Comparison of ENCODE assay signal across 9 mouse cellular contexts in genomic region chr14:124195806-124196205, GRCm38 (mm10).
DNase-seq lines count a peak whose midpoint lies in the region; ATAC-seq and TF ChIP-seq lines count a peak whose summit lies in the region.
"Had no signal": no experiment of that assay in that cellular context is flagged by ENCODE, and none has a peak within 500 bp of the region (broad histone marks: within the 10 kb centered on the region; RNA-seq: fewer than 3 reads in every experiment).

No protein-coding gene starts in this region.

- H3K27ac ChIP-seq in midbrain, embryonic 11.5 days (ENCODE audit: low read depth, low read length), result no peak overlapping the region
- no peak overlapping the region for H3K27ac ChIP-seq in midbrain, embryonic 10.5 days (replicated peaks)
- no peak overlapping the region for H3K27ac ChIP-seq in stomach, postnatal 0 days (replicated peaks)
- H3K27ac ChIP-seq: limb, embryonic 13.5 days had no signal

- H3K4me2 ChIP-seq in midbrain, embryonic 11.5 days, result 0 out of 2 replicates have a peak overlapping the region, but pooled peaks have one; percentile 9
- H3K4me2 ChIP-seq in stomach, postnatal 0 days (replicated peaks; ENCODE audit: low read depth), result no peak overlapping the region
- H3K4me2 ChIP-seq: limb, embryonic 13.5 days had no signal

- intact Hi-C loops in heart, postnatal 10 days (cut with DNase I), result no loop called here

- H3K4me3 ChIP-seq in midbrain, embryonic 11.5 days (ENCODE audit: low read depth, low read length), result no peak overlapping the region
- H3K4me3 ChIP-seq in midbrain, embryonic 10.5 days, result no peak overlapping the region
- no peak overlapping the region for H3K4me3 ChIP-seq in stomach, postnatal 0 days (ENCODE audit: low read depth, low read length)
- H3K4me3 ChIP-seq: limb, embryonic 13.5 days had no signal

- peak; percentile 43 for TF ChIP-seq CTCF in stomach, postnatal 0 days (IDR thresholded peaks at IDR 0.05; ENCODE audit: low read depth)

- H3K27me3 ChIP-seq in midbrain, embryonic 11.5 days (ENCODE audit: control insufficient read depth, insufficient read depth, low read length), result no peaks in the 10 kb centered on the region
- peaks cover 32% of the 10 kb centered on the region for H3K27me3 ChIP-seq in midbrain, embryonic 10.5 days (ENCODE audit: low read depth, poor library complexity, severe bottlenecking)
- no peaks in the 10 kb centered on the region for H3K27me3 ChIP-seq in stomach, postnatal 0 days (ENCODE audit: control insufficient read depth, insufficient read depth, low read length)

- no peaks in the 10 kb centered on the region for H3K36me3 ChIP-seq in midbrain, embryonic 11.5 days (ENCODE audit: control insufficient read depth, insufficient read depth, low read length)
- no peaks in the 10 kb centered on the region for H3K36me3 ChIP-seq in midbrain, embryonic 10.5 days
- H3K36me3 ChIP-seq in stomach, postnatal 0 days (ENCODE audit: control insufficient read depth, insufficient read depth, low read length), result no peaks in the 10 kb centered on the region
- H3K36me3 ChIP-seq: limb, embryonic 13.5 days had no signal

- no peaks in the 10 kb centered on the region for H3K9me3 ChIP-seq in midbrain, embryonic 11.5 days (ENCODE audit: control insufficient read depth, low read length)
- H3K9me3 ChIP-seq in midbrain, embryonic 10.5 days (replicated peaks), result no peaks in the 10 kb centered on the region
- H3K9me3 ChIP-seq in stomach, postnatal 0 days (ENCODE audit: control insufficient read depth, low read length), result no peaks in the 10 kb centered on the region
- H3K9me3 ChIP-seq: limb, embryonic 13.5 days had no signal

- no peak for DNase-seq in midbrain, embryonic 11.5 days (ENCODE audit: low spot score, missing footprints)
- no peak for DNase-seq in midbrain, embryonic 10.5 days (ENCODE audit: low spot score)
- DNase-seq in cerebellum, postnatal 14 days, result peak; percentile 55 to 74
- peak; percentile 16 to 66 for DNase-seq in layer of hippocampus, postnatal 14 days (ENCODE audit: low spot score in 2 of 2)
- DNase-seq in stomach, postnatal 0 days (ENCODE audit: low spot score), result no peak
- DNase-seq in heart, postnatal 10 days, result no peak
- DNase-seq in thymus, postnatal 25 days, result no peak
- no peak for DNase-seq in urinary bladder, adult 2 months (ENCODE audit: low spot score)

- no peak overlapping the region for H3K9ac ChIP-seq in midbrain, embryonic 11.5 days (ENCODE audit: low read length)
- no peak overlapping the region for H3K9ac ChIP-seq in stomach, postnatal 0 days (ENCODE audit: low read length)
- H3K9ac ChIP-seq: limb, embryonic 13.5 days had no signal

- H3K4me1 ChIP-seq in midbrain, embryonic 11.5 days (ENCODE audit: control insufficient read depth, insufficient read depth, low read length), result peaks cover 8% of the 10 kb centered on the region
- H3K4me1 ChIP-seq in midbrain, embryonic 10.5 days, result peaks cover 19% of the 10 kb centered on the region
- no peaks in the 10 kb centered on the region for H3K4me1 ChIP-seq in stomach, postnatal 0 days (replicated peaks; ENCODE audit: control insufficient read depth, insufficient read depth)

- 12% methylated on average over 7 of the region's 7 CpGs for WGBS in midbrain, embryonic 11.5 days
- 14% methylated on average over 7 of the region's 7 CpGs for WGBS in midbrain, embryonic 10.5 days
- WGBS in stomach, postnatal 0 days, result 11% methylated on average over 7 of the region's 7 CpGs

- no peak for TF ChIP-seq EP300 in stomach, postnatal 0 days (optimal IDR thresholded peaks at IDR 0.05)

- no peak for ATAC-seq in midbrain, embryonic 11.5 days (ENCODE audit: low FRiP score)
- ATAC-seq in stomach, postnatal 0 days (ENCODE audit: low FRiP score, low TSS enrichment), result no peak

Comparison
In these comparisons a context has a peak if more than half of its experiments do, and no peak if none do; other contexts are left out.
1. DNase-seq: peak in cerebellum, postnatal 14 days (2 of 2) and layer of hippocampus, postnatal 14 days (2 of 2); none in midbrain, embryonic 11.5 days (single experiment), midbrain, embryonic 10.5 days (single experiment), stomach, postnatal 0 days (single experiment), heart, postnatal 10 days (0 of 2), thymus, postnatal 25 days (single experiment) and urinary bladder, adult 2 months (single experiment).